Mouse (Mus musculus): ENCODE measurements around the gene Ccdc92.

Gene Ccdc92

DNA sequence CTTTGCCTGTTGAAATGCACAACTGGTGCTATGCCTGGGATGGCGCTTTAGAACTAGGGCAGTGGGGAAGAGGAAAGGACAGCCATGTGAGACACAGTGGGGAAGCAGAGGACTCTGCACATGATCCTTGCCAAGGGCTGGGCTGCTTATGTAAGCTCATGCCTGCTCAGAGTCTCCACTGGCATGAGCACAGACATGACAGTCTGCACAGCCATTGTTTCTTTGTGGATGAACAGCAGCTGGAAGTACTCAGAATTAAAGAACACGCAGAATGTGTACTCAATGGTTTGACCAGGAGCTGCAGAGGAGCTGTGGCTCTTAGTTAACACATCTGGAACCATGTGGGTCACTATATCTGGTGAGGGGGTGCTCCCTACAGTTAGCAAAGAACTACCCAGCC, 9.1 kb downstream of the Ccdc92 start:
- DNase-seq = no peak

DNA sequence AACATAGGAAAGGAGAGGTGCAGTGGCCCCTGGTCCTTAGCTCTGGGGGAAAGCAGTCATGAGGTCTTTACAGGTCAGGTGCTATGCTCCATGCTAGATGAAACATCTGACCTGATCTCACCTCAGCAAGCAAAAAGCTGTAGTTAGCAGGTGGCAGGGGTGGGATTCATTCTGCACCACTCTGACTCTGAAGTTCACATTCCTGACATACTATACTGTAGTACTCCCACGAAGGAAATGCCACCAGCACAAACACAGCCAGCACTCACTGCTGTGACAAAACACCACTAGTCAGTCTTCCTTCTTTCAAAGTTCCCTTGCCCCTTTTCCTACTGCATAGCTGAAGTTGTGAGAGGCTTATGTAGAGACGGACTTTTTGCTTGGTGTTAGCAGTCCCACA, 9.9 kb downstream of the Ccdc92 start:
- no peak for DNase-seq

DNA sequence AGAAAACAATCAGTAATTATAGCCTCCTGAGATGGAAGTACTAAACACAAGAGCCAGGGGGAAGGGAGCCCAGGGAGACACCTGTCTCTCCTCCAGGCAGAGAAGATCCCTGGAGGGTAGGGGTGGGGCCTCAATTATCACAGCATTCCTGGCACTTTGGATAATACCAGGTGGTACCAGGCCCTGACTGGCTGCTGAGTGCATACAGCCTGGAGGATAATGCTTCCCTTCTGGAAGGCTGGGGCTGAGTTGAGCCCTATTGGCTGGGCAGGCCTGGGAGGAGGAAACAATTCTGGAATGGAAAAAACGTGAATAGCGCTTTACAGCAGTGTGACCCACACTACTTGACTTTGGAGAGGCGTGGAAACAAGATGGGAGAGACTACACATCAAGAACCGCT, 10.7 kb downstream of the Ccdc92 start:
- DNase-seq = no peak

DNA sequence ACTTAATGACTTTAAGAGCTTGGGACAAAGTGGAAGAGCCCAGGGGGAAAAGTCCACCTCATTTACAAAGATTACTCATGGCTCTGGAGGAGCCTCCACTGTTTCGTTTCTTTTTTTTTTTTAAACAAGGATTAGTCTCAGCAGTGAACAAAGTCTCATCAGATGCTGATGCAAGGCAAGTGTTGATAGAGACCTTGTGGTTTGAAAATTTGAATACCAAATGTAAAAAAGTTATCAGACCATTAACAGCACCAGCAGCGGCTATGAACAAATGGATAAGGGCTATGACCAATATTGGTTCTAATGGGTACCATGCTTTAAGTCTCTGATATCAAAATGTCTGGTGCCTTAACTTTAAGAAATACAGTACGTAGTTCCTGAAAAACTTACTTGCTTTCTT, 13.2 kb downstream of the Ccdc92 start:
- DNase-seq = no peak

DNA sequence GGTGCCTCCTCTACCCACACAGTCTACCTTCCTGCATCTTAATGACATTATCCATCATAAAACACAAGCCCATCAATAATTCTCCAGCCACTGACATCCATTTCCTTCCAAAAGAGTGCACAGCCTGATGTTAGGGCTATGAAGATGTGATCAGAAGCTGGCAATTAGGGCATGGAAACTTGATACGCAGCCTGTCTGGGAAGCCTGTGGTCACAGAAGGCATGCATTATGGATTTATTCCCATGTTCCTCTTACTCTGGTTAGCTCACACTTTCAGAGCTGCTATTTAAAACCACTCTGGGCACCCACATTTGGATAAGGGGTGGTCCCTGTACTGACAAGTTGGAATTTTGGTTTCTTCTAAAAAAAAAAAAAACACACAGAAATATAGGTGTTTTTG, 15.2 kb downstream of the Ccdc92 start:
- DNase-seq = no peak

DNA sequence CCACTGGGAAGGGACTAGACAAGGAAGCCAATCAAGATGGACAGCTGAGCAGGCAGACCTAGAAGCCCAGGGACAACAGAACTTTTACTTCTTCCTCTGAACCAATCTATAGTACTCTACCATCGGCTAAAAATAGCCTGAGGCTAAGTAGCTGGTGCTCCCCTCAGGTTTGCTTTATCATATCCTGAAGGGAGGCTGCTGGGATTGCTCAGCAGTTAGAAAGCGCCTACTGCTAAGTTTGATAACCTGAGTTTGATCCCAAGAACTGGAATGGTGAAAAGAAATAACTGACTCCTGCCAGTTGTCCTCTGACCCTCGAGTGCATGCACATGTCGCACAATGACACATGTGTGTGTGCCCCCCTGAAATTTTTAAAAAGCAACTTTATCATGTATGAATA, 17.3 kb downstream of the Ccdc92 start:
- DNase-seq = no peak

DNA sequence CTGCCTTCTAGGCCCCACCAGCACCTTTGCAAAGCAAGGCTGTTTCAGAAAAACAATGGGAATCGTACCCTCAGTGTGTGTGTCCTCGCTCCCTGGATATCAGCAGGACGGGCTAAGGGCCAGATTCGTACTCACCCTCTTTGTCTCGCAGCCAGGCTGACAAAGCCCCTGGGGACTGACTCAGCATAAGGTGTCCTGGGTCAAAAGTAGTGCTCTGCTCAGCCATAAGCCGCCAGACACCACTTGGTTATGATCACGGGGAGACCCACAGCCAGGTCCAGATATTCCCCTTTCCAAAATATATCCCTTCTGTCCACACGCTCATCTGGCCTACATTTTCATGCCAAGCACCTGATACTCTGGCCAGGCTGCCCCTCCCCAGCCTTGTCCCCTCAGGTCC, 18.8 kb downstream of the Ccdc92 start:
- no peak for DNase-seq

DNA sequence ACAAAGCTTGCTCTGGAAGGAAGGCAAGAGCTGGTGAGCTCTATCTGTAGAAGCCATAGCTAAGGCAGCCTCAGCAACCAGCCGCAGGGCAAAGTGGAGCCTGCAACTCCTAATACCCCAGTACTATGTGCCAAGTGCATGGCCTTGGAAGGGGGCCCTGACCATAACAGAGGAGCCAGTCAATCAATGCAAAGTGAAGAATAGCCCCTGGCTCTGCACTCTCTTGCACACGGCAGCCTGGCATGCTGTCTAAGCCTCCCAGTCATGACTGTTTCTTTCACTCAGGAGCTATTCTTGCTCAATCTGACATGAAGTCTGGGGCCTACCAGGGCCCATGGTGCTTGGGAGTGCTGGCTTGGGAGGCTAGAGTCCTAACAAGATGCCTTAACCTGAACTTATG, 21.6 kb downstream of the Ccdc92 start:
- DNase-seq = no peak

DNA sequence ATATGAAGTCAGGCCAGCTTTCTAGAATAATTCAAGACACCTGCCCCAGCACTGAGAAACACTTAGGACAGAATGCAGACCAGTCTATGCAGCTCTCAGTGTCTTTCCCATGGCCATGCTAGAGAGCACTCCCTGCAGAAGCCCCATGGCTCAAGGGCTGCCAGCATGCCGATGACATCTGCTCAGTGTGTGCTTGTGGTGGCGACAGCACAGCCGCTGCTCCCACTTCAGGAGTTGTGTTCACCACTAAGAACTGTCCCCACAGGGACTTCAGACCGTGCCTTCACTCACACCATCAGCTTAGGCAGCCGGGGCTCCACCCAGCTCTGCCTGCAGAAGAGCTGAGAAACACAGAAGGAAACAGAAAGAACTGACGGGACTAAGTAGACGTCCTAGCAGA, 22.0 kb downstream of the Ccdc92 start:
- DNase-seq = no peak

DNA sequence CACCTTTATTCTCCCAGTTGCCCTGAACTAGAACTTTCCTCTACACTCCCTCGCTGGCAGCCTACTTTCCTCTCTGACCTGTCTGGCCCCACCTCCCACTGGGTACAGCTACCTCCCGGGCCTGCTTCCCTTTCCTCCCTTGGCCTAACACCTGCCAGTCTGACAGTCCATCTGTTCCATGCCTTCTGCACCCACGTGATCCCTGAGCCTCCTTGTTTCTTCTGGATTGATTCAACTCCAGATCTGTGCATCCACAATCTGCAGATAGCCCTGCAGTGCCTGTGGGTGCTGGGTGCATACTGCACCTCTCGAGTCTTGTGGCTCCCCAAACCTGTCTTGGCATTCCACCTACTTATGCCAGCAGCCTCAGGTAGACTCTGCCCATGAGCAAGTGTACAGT, 25.6 kb downstream of the Ccdc92 start:
- DNase-seq = no peak

DNA sequence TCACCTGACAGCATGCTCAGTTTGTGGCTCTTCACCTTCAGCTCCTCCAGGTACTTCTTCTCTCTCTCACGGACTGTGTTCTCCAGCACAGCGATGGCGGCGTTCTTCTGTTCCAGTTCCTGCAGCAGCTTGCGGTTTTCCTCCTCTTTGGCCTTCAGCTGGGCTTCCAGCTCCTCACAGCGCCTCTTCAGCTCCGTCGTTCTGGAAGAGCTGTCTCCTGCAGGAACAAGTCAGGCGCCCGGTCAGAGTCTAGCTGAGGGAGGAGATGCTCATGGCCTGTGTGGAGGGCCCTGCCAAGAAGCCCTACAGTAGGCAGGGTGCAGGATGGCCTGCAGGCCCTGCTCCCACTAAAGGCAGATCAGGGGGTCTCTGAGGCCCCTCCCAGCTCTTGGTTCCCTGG, 26.1 kb downstream of the Ccdc92 start:
- DNase-seq = no peak

DNA sequence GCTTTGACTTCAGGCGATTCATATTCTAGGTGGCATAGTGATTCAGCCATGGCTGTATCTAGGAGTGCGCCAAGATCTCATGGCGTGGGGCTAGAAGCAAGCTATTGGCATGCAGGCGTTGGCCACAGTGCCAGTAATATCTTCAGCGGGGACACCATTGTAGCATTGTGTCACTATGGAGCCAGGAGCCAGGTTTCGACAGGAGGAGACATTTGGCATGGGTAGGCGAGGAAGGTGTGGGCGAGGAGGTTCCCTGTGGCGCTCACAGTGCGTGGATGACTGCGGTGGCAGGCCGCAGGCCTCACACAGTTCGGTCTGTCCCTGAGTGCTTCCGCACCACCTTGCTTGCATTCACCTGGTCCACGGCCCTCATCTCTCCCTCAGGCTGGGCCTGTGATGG, 27.0 kb downstream of the Ccdc92 start:
- DNase-seq = no peak

DNA sequence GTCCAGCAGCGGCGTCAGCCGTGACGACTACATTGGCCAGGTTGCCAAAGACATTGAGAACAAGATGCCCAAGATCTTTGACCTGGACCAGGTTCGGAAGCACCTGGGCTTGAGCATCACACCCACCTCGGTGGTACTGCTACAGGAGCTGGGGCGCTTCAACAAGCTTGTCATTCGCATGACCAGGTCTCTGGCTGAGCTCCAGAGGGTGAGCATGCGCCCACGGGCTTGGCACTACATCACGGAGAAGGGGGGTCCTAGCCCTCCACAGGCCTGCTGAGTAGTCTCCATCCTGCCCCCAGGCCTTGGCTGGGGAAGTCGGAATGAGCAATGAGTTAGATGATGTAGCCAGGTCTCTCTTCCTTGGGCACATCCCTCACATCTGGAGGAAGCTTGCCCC, 31.9 kb downstream of the Ccdc92 start:
- no peak for DNase-seq

DNA sequence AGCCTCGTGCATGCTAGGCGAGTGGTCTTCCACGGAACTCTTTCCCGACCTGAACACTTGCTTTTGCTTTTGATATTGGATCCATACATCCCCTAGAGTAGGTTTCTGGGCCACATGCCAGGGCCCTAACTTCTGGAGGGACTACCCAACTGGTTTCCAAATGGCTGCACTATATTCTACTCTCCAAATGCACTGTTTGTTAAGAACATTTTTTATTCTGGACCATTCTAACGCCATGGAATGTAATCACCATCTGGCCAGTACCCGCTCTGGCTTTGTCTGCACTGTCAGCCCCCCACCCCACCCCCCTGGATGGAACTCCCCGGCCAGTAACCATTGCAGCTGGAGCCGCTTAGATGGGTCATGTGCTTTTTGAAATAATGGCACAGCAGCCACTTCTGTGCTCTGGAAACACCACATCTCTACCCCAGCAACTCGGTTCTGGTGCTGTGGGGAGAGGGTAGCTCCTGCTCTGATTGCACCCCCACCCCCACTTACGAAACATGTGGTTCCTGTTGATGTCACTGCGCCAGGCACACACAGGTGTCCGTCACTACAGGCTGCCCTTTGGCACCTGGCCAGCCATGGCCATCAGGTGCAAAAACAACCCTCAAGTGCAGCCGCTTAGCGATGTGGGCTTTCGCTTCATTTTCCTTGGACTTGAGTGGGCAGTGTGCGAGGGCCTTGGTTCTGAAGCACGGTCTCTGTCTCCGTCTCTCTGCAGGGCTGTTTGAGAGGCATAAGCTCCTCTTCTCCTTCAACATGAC, 39.9 kb downstream of the Ccdc92 start:
- DNase-seq = no peak

DNA sequence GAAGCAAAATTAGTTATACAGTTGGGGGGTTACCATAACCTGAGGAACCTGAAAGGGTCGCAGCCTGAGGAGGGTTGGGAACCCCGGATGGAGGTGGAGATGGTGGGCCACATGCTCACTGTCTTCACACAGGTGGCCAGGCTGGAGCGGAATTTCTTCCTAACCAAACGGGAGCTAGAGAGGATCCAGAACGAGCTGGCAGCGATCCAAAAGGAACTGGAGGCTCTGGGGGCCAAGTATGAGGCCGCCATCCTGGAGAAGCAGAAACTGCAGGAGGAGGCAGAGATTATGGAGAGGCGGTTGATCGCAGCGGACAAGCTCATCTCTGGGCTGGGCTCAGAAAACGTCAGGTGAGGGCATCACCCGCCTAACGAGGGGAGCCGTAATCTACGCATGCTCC, 45.2 kb downstream of the Ccdc92 start:
- DNase-seq = no peak

DNA sequence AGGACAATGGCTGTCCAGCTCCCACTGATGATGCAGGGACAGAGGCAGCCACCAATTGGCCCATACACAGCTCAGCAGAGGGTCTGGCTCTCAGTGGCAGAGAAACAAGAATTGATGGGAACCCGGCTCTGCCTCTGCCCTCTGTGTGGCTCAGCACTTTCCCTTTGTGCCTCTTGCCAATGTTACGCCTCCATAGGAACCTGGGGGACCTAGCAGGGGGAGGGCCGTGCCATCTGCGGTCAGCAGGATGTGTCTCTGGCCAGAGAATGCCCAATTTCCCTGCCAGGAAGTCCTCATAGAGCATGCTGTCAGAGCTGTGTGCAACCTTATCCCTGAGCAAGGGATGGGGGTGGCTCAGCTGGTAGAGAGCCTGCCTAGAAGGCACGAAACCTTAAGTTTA, 47.4 kb downstream of the Ccdc92 start:
- no peak for DNase-seq

DNA sequence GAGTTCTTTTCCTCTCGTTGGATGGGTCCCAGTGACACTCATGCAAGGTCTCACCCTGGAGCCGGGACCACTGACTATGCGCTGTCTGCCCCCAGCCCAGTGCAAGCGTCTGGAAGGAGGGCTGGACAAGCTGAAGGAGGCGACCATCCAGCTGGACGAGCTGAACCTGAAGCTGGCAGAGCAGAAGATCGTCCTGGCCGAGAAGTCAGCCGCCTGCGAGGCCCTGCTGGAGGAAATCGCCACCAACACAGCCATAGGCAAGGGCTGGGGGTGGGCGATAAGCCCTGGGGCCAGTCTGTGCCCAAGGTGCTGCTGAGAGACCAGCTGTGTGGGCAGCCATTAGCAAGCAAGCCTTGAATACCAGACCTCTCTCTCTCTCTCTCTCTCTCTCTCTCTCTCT, 49.8 kb downstream of the Ccdc92 start:
- no peak for DNase-seq

DNA sequence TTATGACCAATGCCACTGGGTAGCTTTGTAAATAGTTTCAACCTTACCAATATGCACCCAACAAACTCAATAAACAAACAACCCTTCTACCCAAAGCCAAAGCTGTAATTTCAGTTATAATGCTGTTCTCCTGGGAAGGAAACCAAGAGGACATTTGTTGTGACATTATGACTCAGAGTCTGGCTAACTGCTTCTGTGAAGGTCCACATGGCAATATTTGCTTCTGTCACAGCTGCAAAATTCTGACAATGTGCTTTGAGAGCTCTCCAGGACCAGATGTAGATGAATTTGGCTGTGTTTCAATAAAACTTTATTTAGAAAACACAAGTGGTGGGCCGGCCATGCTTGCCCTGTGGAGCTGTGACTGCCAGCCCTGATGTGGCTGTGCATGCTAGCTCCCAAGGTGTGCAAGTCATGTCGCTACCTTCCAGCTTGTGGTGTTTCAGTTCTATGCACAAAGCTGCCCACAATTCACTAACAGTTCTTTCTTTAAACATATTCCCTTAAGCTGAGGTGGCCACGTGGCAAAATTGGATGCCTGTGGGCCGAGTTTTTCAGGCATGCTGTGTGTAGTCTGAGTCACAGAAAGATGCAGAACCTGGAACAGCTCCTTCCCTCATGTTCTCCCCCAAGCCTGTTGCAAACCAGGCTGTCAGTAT, 52.4 kb downstream of the Ccdc92 start:
- DNase-seq = no peak

DNA sequence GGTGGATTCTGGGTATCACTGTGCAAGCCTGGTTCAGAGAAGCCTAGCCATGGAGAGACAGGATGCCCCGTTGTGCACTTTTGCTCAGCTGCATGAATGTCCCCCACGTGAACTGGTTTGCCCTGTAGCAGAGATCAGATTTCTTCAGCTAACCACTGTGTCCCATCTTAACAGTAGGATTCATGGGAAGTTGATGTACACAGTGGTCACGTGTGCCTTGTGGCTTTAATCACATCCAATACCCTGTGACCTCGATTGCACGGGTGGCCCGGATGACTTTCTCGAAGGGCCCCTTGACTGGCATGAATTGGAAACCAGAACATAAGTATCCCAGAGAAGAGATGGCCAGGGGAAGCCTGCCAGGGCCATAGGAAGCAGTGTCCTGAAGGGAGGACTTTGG, 70.1 kb downstream of the Ccdc92 start:
- no peak for DNase-seq

DNA sequence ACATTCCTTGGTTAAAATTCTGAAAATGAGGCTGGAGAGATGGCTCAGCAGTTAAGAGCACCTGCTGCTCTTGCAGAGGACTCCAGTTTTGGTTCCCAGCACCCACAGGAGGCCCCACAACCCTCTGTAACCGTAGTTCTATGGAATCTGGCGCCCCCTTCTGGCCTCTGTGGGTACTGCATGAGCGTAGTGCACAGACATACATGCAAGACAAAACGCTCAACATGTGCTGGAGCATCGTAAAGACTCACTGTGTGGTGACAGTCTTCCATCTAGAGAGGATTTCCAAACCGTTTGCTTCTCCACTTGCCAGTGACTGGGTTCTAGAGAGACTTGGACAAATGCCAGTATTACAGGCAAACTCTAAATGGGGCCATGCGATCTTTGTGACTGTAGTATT, 76.6 kb downstream of the Ccdc92 start:
- DNase-seq = no peak
